Mouse (Mus musculus): ENCODE measurements at regions not wholly inside any gene's neighbourhood (a gene's known extent, or its start where the extent isn't known, plus 50 kb on each side); places are given as distances from the start of the nearest gene placed in this dataset.
A peak's percentile ranks its signal among the peaks of the same experiment; 100 is the strongest.

DNA sequence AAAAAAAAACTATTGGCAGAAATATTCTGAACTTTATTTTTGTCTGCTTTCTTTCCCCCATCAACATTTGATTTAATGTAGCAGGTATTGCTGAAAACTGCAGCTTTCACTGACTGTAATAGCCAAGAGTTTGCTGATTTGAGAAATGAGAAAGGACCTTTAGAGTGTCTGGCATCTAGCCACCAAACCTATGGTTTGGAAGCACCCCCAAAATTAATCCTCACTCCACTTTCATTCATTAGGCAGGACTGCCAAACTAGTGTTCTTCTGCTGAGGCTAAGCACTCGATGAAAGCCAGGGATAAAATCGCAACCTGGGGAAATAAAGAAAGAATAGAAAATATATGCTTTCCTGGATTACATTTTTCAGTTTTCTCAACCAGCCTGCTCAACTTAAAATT is 320.4 kb downstream of the Atp6ap1l start:
- no peak for DNase-seq (ENCODE audit: low spot score in 2 of 2)

DNA sequence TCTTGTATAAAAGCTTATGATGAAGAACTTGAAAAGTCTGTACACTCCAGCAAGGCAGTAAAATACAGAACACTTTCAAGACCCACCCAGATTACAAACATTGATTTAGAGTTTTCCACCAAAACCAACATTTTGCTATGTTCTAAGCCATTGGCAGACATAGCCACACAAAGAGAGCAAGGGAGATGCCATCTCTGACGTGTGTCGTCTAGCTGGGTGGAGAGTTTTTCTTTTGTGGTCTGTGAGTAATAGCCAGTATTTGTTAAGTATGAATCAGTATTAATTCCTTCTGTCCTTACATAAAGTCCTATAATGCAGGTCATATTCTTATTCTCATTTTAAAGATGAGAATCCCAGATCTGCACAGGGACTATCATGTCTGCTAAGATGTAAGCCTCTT is 329.8 kb downstream of the Atp6ap1l start:
- DNase-seq (ENCODE audit: low spot score in 2 of 2), result no peak

DNA sequence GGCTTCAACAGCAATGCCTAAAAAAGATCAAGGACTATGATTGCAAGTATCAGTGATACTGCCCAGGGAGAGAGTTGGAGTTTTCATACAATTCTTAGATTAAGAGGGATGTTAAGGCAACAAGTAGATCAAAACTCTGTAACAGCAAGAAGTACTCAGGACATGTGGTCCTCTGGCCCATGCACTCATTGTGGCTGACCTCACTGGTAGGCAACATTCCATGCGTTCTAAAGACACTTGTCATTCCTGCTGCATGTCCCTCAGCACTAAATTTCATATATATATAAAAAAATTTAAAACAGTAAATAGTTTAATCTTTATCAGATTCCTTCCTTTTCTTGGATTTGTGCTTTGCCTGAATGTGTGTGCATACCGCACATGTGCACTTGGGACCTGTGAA is 332.6 kb downstream of the Atp6ap1l start:
- DNase-seq (ENCODE audit: low spot score in 2 of 2), result no peak

DNA sequence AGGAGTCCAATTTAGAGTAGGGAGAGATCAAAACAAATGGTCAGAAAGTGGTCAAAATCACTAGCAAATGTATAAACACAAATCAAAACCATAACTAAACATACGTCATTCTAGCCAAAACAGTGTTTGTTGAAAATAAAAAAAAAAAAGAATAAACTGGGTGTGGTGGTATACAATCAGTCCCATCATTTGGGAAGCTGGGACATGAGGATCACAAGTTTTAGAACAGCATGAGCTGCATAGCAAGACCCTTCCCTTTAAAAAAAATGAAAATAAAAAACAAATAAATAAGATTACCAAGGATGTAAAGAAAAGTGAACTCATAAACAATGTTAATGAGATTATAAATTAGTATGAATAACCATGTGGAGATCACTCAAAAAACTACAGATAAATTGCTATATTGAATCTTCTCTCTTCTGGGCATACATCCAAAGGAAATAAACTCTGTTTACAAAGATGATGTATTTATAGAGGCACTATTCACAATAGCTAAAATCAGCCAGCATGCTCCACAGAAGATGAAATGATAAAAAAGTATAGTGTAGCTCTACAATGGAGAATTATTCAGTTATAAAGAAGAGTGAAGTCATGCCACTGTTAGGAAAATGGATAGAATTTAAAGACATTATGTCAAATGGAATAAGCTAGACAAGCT is 341.8 kb downstream of the Atp6ap1l start:
- DNase-seq (ENCODE audit: low spot score in 2 of 2), result no peak

DNA sequence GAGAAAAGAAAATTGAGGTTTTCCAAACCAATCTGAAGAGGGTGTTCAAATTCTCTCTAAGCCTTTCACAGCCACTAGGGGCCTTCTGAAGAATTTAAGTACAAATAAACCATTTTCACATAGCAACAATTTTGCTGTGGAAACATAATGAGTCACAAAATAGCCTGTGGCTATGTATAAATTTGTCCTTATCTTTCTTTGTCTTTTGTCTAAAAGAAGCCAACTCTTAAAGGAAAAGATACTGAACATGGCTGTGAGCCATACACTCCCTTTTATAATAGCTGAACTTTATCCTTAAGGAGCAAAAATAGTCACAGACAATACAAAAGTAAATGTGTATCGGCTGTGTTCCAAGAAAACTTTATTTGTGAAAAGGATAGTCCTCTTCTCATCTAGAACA is 345.1 kb downstream of the Atp6ap1l start:
- no peak for DNase-seq (ENCODE audit: low spot score in 2 of 2)

DNA sequence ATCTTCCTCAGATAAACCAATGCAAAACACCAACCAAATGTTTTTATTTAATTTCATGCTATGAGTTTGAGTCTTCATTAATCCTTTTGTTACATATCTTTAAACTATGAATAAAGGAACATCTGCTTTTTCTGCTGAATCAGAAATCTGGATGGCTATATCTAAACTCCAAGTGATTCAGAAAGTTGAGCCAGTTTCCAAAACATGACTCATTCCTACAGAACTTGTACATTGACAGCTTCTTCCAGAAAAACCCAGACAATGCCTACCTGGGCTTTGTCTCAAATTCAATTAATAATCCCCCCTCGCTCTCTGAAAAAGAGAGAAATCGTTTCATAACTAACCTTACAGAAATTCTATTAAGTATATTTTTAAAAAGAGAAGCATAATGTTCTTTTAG is 345.7 kb downstream of the Atp6ap1l start:
- no peak for DNase-seq (ENCODE audit: low spot score in 2 of 2)

DNA sequence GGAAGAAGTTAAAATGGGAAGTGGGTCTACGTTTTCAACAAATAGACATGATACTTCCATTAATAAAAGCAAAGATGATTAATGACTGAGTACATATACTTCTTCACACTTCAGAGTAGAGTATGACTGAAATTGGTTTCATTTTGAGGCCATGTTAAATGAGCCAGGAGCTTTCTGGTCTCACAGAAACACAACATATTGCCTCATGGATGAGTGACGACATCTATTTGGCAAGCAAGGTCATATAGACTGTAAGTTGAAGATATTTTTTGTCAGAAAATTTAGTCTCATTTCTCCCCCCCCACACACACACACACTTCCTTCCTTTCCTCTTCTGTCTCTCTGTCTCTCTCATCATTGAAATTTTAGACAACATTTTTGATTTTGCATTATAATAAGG is 354.0 kb downstream of the Atp6ap1l start:
- DNase-seq (ENCODE audit: low spot score in 2 of 2), result no peak

DNA sequence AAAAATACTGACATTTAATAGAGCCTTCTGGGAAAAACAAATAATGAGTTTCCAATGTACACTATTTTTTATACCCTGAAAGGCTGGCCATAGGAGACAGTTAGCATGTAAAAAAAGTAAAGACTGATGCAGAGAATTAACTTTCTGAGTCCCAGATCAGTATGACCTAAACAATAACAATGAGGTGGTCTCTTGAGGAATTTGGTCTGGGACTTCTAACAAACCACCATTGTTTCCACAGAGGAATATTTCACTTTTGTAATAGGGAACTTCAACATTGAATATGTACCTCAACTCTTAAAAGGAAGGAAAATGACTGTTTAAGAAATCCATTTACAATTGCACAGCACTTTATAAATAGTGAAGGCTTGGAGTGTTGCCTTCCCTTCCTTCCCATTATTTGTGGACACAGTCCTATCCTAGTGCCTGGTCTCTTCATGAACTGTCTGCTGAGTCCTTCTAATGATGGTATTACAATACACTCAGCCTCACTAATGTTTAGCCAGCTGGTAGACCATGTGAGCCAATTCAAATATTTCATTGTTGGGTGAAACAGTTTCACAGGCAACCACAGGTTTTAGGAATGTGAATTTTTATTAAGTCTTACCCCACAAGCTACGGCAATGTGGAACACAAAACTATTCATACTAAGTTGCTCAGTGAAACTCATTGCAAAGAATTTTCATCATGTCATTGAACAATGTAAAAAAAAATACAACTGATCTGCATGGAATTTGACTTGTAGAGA is 358.7 kb downstream of the Atp6ap1l start:
- DNase-seq (ENCODE audit: low spot score in 2 of 2), result no peak

DNA sequence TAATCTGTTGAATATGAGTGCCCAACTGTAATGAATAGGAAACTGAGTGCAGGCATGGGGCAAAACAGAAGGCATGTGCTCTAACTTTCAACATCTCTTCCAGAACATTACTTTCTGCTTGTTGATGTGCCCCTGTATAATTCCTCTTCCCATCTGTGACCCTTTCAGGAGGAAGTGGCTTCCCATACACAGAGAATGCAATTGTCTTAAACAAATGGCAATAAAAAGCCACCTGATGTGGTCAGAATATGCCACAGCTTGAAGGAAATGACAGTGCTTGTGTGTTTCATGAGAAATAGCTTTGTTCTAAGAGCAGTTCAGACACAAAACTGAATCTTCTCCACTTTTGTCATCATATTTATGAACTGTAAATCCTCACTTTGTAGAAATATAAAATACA is 359.3 kb downstream of the Atp6ap1l start:
- no peak for DNase-seq (ENCODE audit: low spot score in 2 of 2)

DNA sequence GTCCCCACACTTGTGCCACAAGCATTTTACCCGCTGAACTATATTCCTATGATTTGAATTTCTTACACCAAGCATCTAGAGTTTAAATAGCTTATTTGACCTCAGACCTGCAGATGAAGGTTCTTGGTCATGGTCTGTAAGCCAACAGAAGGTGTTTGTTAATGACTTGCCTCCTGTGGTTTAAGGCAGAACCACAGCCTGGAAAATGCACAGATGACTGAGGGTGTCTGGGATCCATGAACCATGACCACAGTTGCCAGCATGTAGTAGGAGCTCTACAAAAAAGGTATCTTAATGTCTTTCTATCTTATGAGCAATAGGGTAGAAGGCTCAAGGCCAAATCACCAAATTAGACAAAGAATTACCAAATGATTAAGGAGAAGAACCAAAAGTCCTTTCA is 367.6 kb downstream of the Atp6ap1l start:
- no peak for DNase-seq (ENCODE audit: low spot score in 2 of 2)

DNA sequence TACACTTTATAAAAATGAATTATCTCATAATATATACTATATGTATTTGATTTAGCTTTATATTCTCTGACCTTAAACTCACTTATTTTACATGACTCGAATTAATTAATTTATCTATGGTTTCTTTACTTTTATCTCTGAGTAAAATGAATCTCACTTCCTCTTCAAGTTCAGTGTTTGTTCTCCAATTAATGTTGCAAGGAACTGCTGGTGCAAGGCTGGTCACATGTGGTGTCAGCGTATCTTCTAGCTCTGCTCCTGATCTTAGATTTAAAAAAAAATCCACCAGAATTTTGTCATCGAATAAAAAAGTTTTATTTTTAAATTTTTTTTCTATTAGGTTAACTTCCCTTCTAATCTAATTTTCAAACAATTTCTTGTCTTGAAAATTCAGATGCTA is 378.2 kb downstream of the Atp6ap1l start:
- DNase-seq (ENCODE audit: low spot score in 2 of 2), result no peak

DNA sequence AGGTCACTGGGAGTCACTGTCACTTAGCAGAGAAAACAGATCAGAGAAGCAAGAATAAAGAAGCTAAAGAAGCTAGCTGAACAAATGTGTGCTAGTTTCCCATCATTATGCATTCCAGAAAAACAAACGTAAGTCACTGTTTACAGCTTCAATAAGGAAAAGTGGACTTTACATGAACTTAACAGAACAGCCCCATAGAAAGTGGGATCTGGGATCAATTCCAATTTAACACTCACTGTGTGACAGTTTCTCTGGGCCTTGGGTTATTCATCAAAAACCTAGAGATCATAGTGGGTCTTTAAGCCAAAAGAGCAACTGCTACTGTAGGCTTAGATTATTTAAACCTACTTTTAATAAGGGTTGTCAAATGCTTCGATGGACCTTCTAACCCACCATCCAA is 379.4 kb downstream of the Atp6ap1l start:
- DNase-seq (ENCODE audit: low spot score in 2 of 2), result no peak

DNA sequence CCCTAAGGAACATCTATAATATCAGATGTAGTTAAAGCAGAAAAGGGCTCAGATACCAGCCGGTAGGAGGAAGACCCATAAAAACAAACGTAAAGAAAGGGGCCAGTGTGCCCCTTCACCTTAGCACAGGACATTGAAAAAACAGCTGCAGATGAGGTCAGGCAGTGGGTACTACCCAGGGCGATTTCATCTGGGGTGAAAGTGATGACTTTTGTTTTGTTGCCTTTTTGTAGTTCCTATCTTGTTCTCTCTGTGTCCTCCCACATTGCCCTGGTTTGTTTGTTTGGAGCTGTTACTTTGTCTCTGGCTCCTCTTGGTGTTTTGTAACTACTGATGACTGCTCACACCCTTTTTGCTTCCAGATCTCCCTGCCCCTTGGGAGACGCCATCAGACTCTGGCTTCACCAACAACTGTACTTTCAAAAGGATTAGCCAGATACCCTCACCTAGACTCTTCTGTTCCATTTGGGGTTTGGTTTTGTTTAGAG is 383.4 kb downstream of the Atp6ap1l start:
- DNase-seq (ENCODE audit: low spot score in 2 of 2), result no peak

DNA sequence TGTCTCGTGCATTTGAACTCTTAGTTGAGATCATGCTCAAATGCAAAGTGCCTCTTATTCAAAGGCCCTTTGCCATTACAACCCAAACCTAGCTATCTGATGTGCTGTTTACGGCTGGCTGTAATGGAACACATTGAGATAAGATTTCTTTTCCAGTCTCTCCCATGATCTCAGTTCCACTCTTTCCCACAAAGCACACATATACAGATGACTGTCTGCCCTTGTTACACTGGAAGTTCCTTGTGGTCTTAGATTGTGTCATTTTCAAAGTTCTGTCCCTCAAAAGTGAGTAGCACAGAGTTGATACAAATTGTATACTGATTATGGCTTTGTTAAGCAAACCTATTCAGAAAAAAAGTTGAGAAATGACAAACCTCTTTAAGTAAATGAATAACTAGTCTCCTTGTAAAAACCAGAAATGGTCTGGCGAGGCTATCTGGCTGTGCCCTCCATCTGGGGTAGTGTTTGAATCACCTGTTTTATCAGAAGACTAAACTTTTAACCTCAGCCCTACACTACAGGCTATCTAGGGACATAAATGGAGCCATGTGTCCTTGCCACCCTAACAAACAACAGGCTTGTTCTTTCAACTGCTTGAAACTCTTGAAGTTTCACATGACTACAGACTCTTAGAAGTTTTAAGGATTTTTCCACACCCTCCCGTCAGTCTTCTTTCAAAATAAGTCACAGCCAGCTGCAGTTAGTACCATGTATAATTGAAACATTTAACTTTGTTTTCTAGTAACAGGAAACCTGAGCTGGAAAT is 384.0 kb downstream of the Atp6ap1l start:
- no peak for DNase-seq (ENCODE audit: low spot score in 2 of 2)

DNA sequence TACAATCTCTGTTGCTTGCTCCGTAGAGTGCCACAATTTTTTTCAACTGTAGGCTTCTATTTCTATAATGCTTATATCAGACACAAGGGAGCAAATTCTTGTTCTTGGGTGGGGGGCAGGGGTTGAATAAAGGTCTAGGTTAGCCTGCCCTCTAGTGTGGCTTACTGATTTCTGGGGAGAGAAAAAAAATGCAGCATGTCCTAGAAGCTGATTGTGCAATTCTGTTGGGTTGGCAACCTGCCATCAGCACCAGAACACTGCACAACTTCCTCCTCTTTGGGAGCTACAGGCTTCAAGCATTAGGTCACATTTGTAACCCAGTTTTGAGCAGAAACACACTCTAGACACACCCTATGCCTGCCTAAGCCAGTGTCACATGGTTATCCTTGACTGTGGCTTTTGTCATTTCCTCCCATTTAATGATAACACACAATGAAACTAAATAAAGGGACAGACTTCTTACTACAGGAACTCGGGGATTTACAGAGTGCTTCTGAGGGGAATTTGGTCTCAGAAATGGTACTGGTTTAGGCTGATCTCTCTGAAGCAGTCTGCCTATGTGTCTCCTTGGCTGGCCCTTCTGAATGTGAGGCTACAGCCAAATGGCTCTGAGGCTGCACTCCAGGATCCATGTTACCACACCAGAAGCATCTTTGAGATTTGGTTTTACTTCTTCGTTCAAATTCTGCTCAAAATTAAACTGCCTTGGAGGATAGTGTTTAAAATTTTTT is 389.2 kb downstream of the Atp6ap1l start:
- peak; percentile 14 to 59 for DNase-seq (ENCODE audit: low spot score in 2 of 2)

DNA sequence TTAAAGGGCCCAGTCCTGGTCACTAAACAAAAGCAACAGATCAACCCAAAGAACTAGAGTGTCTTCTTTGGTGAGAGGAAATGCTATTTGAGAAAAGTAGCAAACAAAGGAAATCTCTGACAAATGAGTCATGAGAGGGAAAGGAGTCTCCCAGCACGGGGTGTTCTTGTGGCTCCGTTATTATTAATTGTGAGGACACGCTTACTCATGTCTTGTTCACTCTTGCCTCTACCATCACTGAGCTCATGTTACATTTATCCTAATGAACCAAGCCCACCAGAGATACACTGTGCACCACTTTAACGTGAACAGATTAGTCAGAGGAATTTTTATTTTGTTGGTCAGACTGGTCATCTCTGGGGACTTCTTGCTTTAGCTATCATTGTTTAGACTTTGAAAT is 391.3 kb downstream of the Atp6ap1l start:
- DNase-seq (ENCODE audit: low spot score in 2 of 2), result no peak

DNA sequence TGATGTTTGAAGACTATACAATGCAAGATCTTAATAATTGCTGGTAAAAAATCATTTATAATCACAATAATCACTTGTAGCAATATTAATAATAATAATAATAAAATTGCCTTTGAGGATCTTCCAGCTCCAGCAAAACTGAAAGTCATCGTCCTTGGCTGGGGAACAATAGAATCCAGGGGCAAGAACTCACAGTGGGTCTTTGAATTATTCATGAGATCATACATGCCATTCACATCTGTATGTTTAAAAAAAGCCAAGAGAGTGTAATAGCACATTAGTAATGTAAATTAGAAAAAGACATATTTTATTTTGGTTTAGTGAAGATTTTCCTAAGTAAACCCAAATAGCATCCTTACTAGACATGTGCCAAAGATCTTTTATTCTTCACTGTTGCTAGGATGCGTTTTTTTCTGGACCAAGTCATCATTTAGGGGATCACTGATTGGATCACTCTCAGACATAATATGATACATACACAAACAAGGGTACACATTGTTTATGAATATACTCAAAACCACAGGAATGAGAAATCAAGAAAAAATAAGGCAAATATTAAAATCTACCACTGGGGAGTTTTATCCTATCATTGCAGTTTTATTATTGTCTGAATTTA is 392.3 kb downstream of the Atp6ap1l start:
- no peak for DNase-seq (ENCODE audit: low spot score in 2 of 2)

DNA sequence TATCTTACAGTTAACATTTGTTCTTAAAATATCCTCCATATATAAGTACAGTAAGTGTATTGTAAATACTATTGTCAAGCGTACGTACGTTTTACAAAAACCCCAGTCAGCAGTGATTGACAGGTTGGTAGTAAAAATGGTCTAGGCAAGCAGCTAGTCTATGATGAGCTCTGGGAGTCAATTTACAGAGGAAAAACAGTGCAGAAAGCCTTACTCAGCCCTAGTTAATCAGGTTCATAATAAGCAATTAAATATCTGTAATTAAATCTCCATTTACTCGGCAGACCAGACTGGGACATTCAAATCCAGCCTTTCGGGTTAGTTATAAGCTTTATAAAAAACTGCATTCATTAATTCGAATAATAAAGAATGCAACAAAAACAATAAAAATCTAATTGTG is 394.7 kb downstream of the Atp6ap1l start:
- DNase-seq (ENCODE audit: low spot score in 2 of 2), result no peak

DNA sequence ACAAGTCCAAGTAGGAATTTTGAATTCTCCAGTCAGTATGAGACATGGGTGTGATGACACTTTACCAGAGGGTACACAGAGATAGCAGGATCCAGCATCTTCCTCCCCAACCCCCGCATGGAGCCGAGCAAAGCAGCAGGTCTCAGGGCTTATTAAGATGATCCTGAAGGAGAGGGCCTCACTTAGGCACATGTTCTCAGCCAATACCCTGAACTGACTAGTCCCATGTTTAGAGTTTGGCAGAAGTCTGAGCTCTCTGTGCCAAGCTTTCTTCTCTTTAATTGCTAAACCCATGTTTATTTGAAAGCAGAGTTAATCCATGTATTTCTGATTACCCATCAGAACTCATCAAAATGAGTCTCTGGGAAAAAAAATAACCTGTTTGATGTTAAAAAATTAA is 402.0 kb downstream of the Atp6ap1l start:
- DNase-seq (ENCODE audit: low spot score in 2 of 2), result no peak

DNA sequence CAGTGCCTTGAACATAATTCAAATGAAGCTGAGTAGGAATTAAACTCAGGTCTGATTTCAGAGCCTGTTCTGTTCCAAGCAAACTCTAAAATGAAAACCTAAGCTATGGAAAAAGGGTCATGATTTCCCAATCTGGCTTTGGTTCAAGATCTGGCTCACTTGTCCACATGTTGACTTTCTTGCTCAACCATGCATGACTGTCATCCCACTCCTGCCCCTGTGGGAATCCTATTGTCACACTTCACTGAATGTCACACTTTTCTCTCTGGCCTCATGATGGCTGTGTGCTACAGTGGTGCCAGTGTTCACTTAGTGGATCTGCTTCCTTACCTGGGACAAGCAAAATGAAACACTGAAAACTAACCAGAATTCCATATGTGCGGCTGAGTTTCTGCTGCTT is 403.0 kb downstream of the Atp6ap1l start:
- DNase-seq (ENCODE audit: low spot score in 2 of 2), result no peak

DNA sequence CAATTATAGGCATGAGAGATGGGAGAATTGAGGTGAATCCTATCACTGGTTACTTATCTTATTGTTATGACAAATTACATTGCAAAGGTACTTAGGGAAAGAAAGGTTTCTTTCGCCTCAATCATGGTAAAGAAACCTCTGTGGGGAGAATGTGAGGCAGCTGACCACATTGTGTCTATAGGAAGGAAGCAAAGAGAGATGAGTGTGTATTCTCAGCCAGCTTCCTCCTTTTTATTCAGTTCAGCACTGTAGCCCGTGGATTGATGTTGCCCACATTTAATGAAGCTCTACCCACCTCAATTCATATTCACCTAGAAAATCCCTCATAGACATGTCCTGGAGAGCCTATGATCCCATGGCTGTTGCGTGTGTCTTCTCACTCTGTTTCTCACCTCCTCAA is 406.2 kb downstream of the Atp6ap1l start:
- DNase-seq (ENCODE audit: low spot score in 2 of 2), result no peak

DNA sequence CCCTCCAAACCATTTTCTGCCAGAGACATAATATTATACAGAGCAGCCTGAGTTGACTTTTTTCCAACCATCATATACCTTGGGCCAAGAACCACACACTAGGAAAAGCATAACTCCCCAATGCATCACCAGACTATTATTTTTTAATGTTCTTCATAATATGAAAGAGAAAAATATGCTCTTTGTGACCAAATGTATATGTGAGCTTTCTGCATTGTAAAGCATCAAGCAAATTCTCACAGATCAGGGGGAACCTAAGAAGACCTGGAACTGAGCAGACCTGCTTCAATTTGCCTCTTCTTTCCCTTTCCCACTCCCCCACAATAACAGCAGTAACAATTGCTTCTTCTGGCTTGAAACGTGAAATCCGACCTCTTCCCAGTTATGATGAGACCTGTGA is 407.6 kb downstream of the Atp6ap1l start:
- no peak for DNase-seq (ENCODE audit: low spot score in 2 of 2)

Measured in left cerebral cortex, adult 9 months (tissue).